In the genomic region with DNA sequence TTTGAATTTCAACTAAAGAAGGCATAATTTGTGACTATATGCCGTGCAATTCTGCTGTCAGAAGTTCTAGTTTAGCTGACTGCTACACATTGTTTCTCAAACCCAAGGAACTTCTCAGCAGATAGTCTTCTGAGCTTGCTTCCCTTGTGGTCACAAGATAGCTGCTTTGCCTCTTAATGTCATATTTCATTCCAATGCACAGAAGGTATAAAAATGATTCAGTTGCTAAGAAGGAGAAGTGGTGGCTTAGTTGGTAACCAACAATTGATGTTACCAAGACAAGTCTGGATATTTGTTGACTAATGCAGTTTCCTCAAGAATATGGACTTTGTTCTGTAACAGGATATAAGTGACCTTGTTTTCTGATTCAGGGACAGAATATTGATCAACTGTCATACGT, we compare ENCODE assay signal across 22 mouse cellular contexts. TPM values are rescaled to one million over a fixed set of nuclear protein-coding genes. Genes with fewer than 3 reads are reported as not detected.
DNase-seq lines count a peak whose midpoint lies in the region; ATAC-seq and TF ChIP-seq lines count a peak whose summit lies in the region.
"Had no signal": no experiment of that assay in that cellular context is flagged by ENCODE, and none has a peak within 500 bp of the region (broad histone marks: within the 10 kb centered on the region; RNA-seq: fewer than 3 reads in every experiment).

No protein-coding gene starts in this region.

- H3K4me2 ChIP-seq in intestine, postnatal 0 days (replicated peaks; ENCODE audit: low read depth) = no peak overlapping the region
- no peak overlapping the region for H3K4me2 ChIP-seq in stomach, embryonic 14.5 days (replicated peaks; ENCODE audit: low read depth, low read length)
- no peak overlapping the region for H3K4me2 ChIP-seq in midbrain, embryonic 11.5 days
- H3K4me2 ChIP-seq: forebrain, embryonic 13.5 days; heart, embryonic 13.5 days; hindbrain, embryonic 12.5 days had no signal

- peaks cover 26% of the 10 kb centered on the region for H3K4me1 ChIP-seq in bone marrow macrophage, adult 2 months (ENCODE audit: control insufficient read depth, insufficient read depth, low read length)
- no peaks in the 10 kb centered on the region for H3K4me1 ChIP-seq in intestine, postnatal 0 days (replicated peaks; ENCODE audit: control insufficient read depth, insufficient read depth, low read length)
- no peaks in the 10 kb centered on the region for H3K4me1 ChIP-seq in stomach, embryonic 14.5 days (ENCODE audit: control insufficient read depth, insufficient read depth, low read length)
- H3K4me1 ChIP-seq in midbrain, embryonic 11.5 days (ENCODE audit: control insufficient read depth, insufficient read depth, low read length) = no peaks in the 10 kb centered on the region
- H3K4me1 ChIP-seq in hindbrain, embryonic 10.5 days (replicated peaks) = no peaks in the 10 kb centered on the region
- H3K4me1 ChIP-seq: embryonic facial prominence, embryonic 10.5 days; forebrain, embryonic 13.5 days; heart, embryonic 13.5 days; hindbrain, embryonic 12.5 days had no signal

- no peak for TF ChIP-seq CTCF in bone marrow macrophage, adult 2 months (IDR thresholded peaks at IDR 0.05; ENCODE audit: low read depth, low read length)
- no peak for TF ChIP-seq CTCF in intestine, postnatal 0 days (IDR thresholded peaks at IDR 0.05; ENCODE audit: low read depth)

- WGBS in intestine, postnatal 0 days = 61% methylated on average over 2 of the region's 2 CpGs
- WGBS in stomach, embryonic 14.5 days = 85% methylated on average over 2 of the region's 2 CpGs
- 93% methylated on average over 2 of the region's 2 CpGs for WGBS in midbrain, embryonic 11.5 days
- WGBS in hindbrain, embryonic 10.5 days = 90% methylated on average over 2 of the region's 2 CpGs

- no peak overlapping the region for H3K4me3 ChIP-seq in bone marrow macrophage, adult 2 months (ENCODE audit: insufficient read depth, low read length)
- no peak overlapping the region for H3K4me3 ChIP-seq in intestine, postnatal 0 days (ENCODE audit: low read depth, low read length)
- no peak overlapping the region for H3K4me3 ChIP-seq in stomach, embryonic 14.5 days (ENCODE audit: low read depth, low read length)
- no peak overlapping the region for H3K4me3 ChIP-seq in midbrain, embryonic 11.5 days (ENCODE audit: low read depth, low read length)
- no peak overlapping the region for H3K4me3 ChIP-seq in hindbrain, embryonic 10.5 days
- H3K4me3 ChIP-seq: embryonic facial prominence, embryonic 10.5 days; forebrain, embryonic 13.5 days; heart, embryonic 13.5 days; hindbrain, embryonic 12.5 days had no signal

- TF ChIP-seq POLR2A in bone marrow macrophage, adult 2 months (IDR thresholded peaks at IDR 0.05; ENCODE audit: borderline replicate concordance, low read depth, low read length) = no peak

- no peaks in the 10 kb centered on the region for H3K27me3 ChIP-seq in intestine, postnatal 0 days (replicated peaks; ENCODE audit: control insufficient read depth, insufficient read depth, low read length)
- no peaks in the 10 kb centered on the region for H3K27me3 ChIP-seq in stomach, embryonic 14.5 days (ENCODE audit: control insufficient read depth, insufficient read depth, low read length)
- H3K27me3 ChIP-seq in midbrain, embryonic 11.5 days (ENCODE audit: control insufficient read depth, insufficient read depth, low read length) = no peaks in the 10 kb centered on the region
- no peaks in the 10 kb centered on the region for H3K27me3 ChIP-seq in hindbrain, embryonic 10.5 days (ENCODE audit: insufficient read depth, poor library complexity, severe bottlenecking)
- H3K27me3 ChIP-seq: forebrain, embryonic 13.5 days; heart, embryonic 13.5 days; hindbrain, embryonic 12.5 days; Patski had no signal

- no peaks in the 10 kb centered on the region for H3K36me3 ChIP-seq in intestine, postnatal 0 days (ENCODE audit: control insufficient read depth, insufficient read depth)
- no peaks in the 10 kb centered on the region for H3K36me3 ChIP-seq in stomach, embryonic 14.5 days (ENCODE audit: control insufficient read depth, insufficient read depth, low read length)
- H3K36me3 ChIP-seq in midbrain, embryonic 11.5 days (ENCODE audit: control insufficient read depth, insufficient read depth, low read length) = no peaks in the 10 kb centered on the region
- no peaks in the 10 kb centered on the region for H3K36me3 ChIP-seq in hindbrain, embryonic 10.5 days
- H3K36me3 ChIP-seq: embryonic facial prominence, embryonic 10.5 days; heart, embryonic 13.5 days; hindbrain, embryonic 12.5 days had no signal

- peak; percentile 46; the same call in 1 of the 2 replicates for ATAC-seq in intestine, postnatal 0 days
- no peak for ATAC-seq in stomach, embryonic 14.5 days (ENCODE audit: insufficient number of reproducible peaks, insufficient read depth, low FRiP score, low read depth)
- ATAC-seq in midbrain, embryonic 11.5 days (ENCODE audit: low FRiP score) = no peak
- ATAC-seq: activated CD4-positive, CD25-positive, alpha-beta regulatory T cell, adult 4 months; forebrain, embryonic 13.5 days; forebrain, postnatal 0 days; hindbrain, postnatal 0 days had no signal

- H3K9me3 ChIP-seq in intestine, postnatal 0 days (ENCODE audit: control insufficient read depth) = no peaks in the 10 kb centered on the region
- no peaks in the 10 kb centered on the region for H3K9me3 ChIP-seq in stomach, embryonic 14.5 days (ENCODE audit: control insufficient read depth, low read depth, low read length)
- no peaks in the 10 kb centered on the region for H3K9me3 ChIP-seq in midbrain, embryonic 11.5 days (ENCODE audit: control insufficient read depth, low read length)
- no peaks in the 10 kb centered on the region for H3K9me3 ChIP-seq in hindbrain, embryonic 10.5 days
- H3K9me3 ChIP-seq: embryonic facial prominence, embryonic 10.5 days; forebrain, embryonic 13.5 days; heart, embryonic 13.5 days; hindbrain, embryonic 12.5 days had no signal

- H3K9ac ChIP-seq in intestine, postnatal 0 days (ENCODE audit: low read depth, low read length) = no peak overlapping the region
- no peak overlapping the region for H3K9ac ChIP-seq in stomach, embryonic 14.5 days (replicated peaks; ENCODE audit: low read depth, low read length)
- no peak overlapping the region for H3K9ac ChIP-seq in midbrain, embryonic 11.5 days (ENCODE audit: low read length)
- H3K9ac ChIP-seq: forebrain, embryonic 13.5 days; forebrain, postnatal 0 days; heart, embryonic 13.5 days; hindbrain, embryonic 12.5 days had no signal

- H3K27ac ChIP-seq in bone marrow macrophage, adult 2 months (ENCODE audit: insufficient read depth, low read depth, low read length) = peak overlapping the region; percentile 86
- H3K27ac ChIP-seq in intestine, postnatal 0 days (ENCODE audit: low read depth, low read length) = peak overlapping the region; percentile 79
- 0 out of 2 replicates have a peak overlapping the region, but pooled peaks have one; percentile 21 for H3K27ac ChIP-seq in stomach, embryonic 14.5 days (ENCODE audit: low read length)
- H3K27ac ChIP-seq in midbrain, embryonic 11.5 days (ENCODE audit: low read depth, low read length) = no peak overlapping the region
- no peak overlapping the region for H3K27ac ChIP-seq in hindbrain, embryonic 10.5 days
- H3K27ac ChIP-seq: embryonic facial prominence, embryonic 10.5 days; forebrain, embryonic 13.5 days; heart, embryonic 13.5 days; hindbrain, embryonic 12.5 days; hindbrain, postnatal 0 days had no signal

- no peak for DNase-seq in left cerebral cortex, adult 18-20 months (ENCODE audit: low spot score in 2 of 2)
- DNase-seq in midbrain, embryonic 11.5 days (ENCODE audit: low spot score, missing footprints) = no peak
- no peak for DNase-seq in ovary, postnatal 10 days (ENCODE audit: low spot score)
- no peak for DNase-seq in hindbrain, embryonic 10.5 days (ENCODE audit: low spot score)
- DNase-seq: adrenal gland, postnatal 14 days; cerebellum, adult 18-20 months; cerebellum, adult 9-11 months; cerebellum, postnatal 36 days; forebrain, postnatal 0 days; gastrocnemius, postnatal 25 days; heart, adult 11 months; heart, postnatal 36 days had no signal

RNA-seq across cellular contexts. Expression of a gene that starts 17.0 kb away (rescaled TPM):
- 55.1 and 60.1 TPM in 2 replicates for polyA plus RNA-seq in bone marrow macrophage, adult 2 months (2012; ENCODE audit: insufficient read depth, insufficient read length, missing spikeins)
- polyA plus RNA-seq in intestine, postnatal 0 days (2015; fragmentation: Nextera tagmentation; extraction: Ambion mirVana) = 21.1 and 22.0 TPM in 2 replicates
- polyA plus RNA-seq in stomach, embryonic 14.5 days (2014; fragmentation: Nextera tagmentation; extraction: Ambion mirVana) = 22.2 and 24.6 TPM in 2 replicates
- total RNA-seq in left cerebral cortex, adult 18-20 months (2021) = 10 to 100 TPM; 36.9 to 38.1 TPM
- polyA plus RNA-seq in midbrain, embryonic 11.5 days (2014; fragmentation: Nextera tagmentation; extraction: Ambion mirVana) = 5.8 and 6.1 TPM in 2 replicates
- 5.2 and 6.1 TPM in 2 replicates for polyA plus RNA-seq in hindbrain, embryonic 10.5 days (2016; fragmentation: Nextera tagmentation; extraction: Ambion mirVana)

Comparison
In these comparisons a context has a peak if more than half of its experiments do, and no peak if none do; other contexts are left out.
1. H3K27ac ChIP-seq: peak in bone marrow macrophage, adult 2 months (single experiment), intestine, postnatal 0 days (single experiment) and stomach, embryonic 14.5 days (single experiment); none in midbrain, embryonic 11.5 days (single experiment) and hindbrain, embryonic 10.5 days (single experiment).